Mouse (Mus musculus): ENCODE measurements around the gene Aspg. TPM values are rescaled to one million over a fixed set of nuclear protein-coding genes. Genes with fewer than 3 reads are reported as not detected.

The Aspg gene
- polyA plus RNA-seq, 1 experiment from 2014 or later: 11.8 TPM

- POLR2A ChIA-PET: no interaction called here
- TF ChIP-seq CTCF (IDR thresholded peaks at IDR 0.05): no peak
- DNase-seq (ENCODE audit: low read depth, low spot score): no peak
- no peak for ATAC-seq
- CTCF ChIA-PET: no interaction called here
- in situ Hi-C loops (cut with MboI; ENCODE audit: low pct_unique_long_range_greater_than_20kb): no loop called here
- peaks cover 2% of the 10 kb centered on the region for H3K27me3 ChIP-seq
These were observed 43.5 kb downstream of the Aspg start for GRCm38 (mm10) chr12:112150011-112150410.

- no peak for TF ChIP-seq CTCF (IDR thresholded peaks at IDR 0.05)
- ChIA-PET CTCF (no interaction called here), POLR2A (interaction anchor here (0.6 kb wide), 2 partner anchors 29 to 524 kb away, joined by 3 to 7 read pairs; no protein-coding TSS in a partner anchor)
- H3K27me3 ChIP-seq: no peaks in the 10 kb centered on the region
- ATAC-seq: peak; percentile 19
- in situ Hi-C loops (cut with MboI; ENCODE audit: low pct_unique_long_range_greater_than_20kb): no loop called here
- no peak for DNase-seq (ENCODE audit: low read depth, low spot score)
These were observed 44.9 kb downstream of the Aspg start for GRCm38 (mm10) chr12:112151244-112151979.

- CTCF ChIA-PET: no interaction called here
- H3K27me3 ChIP-seq: no peaks in the 10 kb centered on the region
- no peak for ATAC-seq
- POLR2A ChIA-PET: interaction anchor here (0.6 kb wide), 2 partner anchors 29 to 523 kb away, joined by 3 to 7 read pairs; no protein-coding TSS in a partner anchor
- DNase-seq (ENCODE audit: low read depth, low spot score): no peak
- TF ChIP-seq CTCF (IDR thresholded peaks at IDR 0.05): no peak
- in situ Hi-C loops (cut with MboI; ENCODE audit: low pct_unique_long_range_greater_than_20kb): no loop called here
These were observed 45.5 kb downstream of the Aspg start for GRCm38 (mm10) chr12:112151980-112152362.

GRCm38 (mm10) chr12:112153597-112153996 lies 47.1 kb downstream of the Aspg start:
- in situ Hi-C loops (cut with MboI; ENCODE audit: low pct_unique_long_range_greater_than_20kb): no loop called here
- no peak for TF ChIP-seq CTCF (IDR thresholded peaks at IDR 0.05)
- ATAC-seq (no peak), DNase-seq (ENCODE audit: low read depth, low spot score) (no peak)
- ChIA-PET CTCF (no interaction called here), POLR2A (no interaction called here)
- no peaks in the 10 kb centered on the region for H3K27me3 ChIP-seq

- CTCF ChIA-PET: interaction anchor here (0.9 to 1.6 kb wide), 2 partner anchors 8 to 11 kb away, joined by 3 read pairs; no protein-coding TSS in a partner anchor
- DNase-seq (ENCODE audit: low read depth, low spot score) (no peak), ATAC-seq (no peak)
- POLR2A ChIA-PET: no interaction called here
- H3K27me3 ChIP-seq: no peaks in the 10 kb centered on the region
- no peak for TF ChIP-seq CTCF (IDR thresholded peaks at IDR 0.05)
- in situ Hi-C loops (cut with MboI; ENCODE audit: low pct_unique_long_range_greater_than_20kb): no loop called here
These were observed 48.0 kb downstream of the Aspg start for GRCm38 (mm10) chr12:112154476-112154875.

GRCm38 (mm10) chr12:112155218-112156051 lies 49.0 kb downstream of the Aspg start:
- H3K27me3 ChIP-seq: no peaks in the 10 kb centered on the region
- peak; percentile 56 for ATAC-seq
- TF ChIP-seq CTCF (IDR thresholded peaks at IDR 0.05): no peak
- ChIA-PET POLR2A (no interaction called here), CTCF (interaction anchor here (1.6 kb wide), 1 partner anchor 9 kb away, joined by 3 read pairs; no protein-coding TSS in a partner anchor)
- DNase-seq (ENCODE audit: low read depth, low spot score): no peak
- in situ Hi-C loops (cut with MboI; ENCODE audit: low pct_unique_long_range_greater_than_20kb): no loop called here

- DNase-seq (ENCODE audit: low read depth, low spot score): no peak
- ChIA-PET POLR2A (no interaction called here), CTCF (no interaction called here)
- H3K27me3 ChIP-seq: no peaks in the 10 kb centered on the region
- no peak for TF ChIP-seq CTCF (IDR thresholded peaks at IDR 0.05)
- in situ Hi-C loops (cut with MboI; ENCODE audit: low pct_unique_long_range_greater_than_20kb): no loop called here
- no peak for ATAC-seq
These were observed 50.3 kb downstream of the Aspg start for GRCm38 (mm10) chr12:112156804-112157203.

GRCm38 (mm10) chr12:112158246-112158645 lies 51.8 kb downstream of the Aspg start:
- no peaks in the 10 kb centered on the region for H3K27me3 ChIP-seq
- ATAC-seq (no peak), DNase-seq (ENCODE audit: low read depth, low spot score) (no peak)
- CTCF ChIA-PET: no interaction called here
- POLR2A ChIA-PET: no interaction called here
- in situ Hi-C loops (cut with MboI; ENCODE audit: low pct_unique_long_range_greater_than_20kb): no loop called here
- no peak for TF ChIP-seq CTCF (IDR thresholded peaks at IDR 0.05)

GRCm38 (mm10) chr12:112158784-112159183 lies 52.3 kb downstream of the Aspg start:
- in situ Hi-C loops (cut with MboI; ENCODE audit: low pct_unique_long_range_greater_than_20kb): no loop called here
- no peaks in the 10 kb centered on the region for H3K27me3 ChIP-seq
- ATAC-seq (no peak), DNase-seq (ENCODE audit: low read depth, low spot score) (no peak)
- no peak for TF ChIP-seq CTCF (IDR thresholded peaks at IDR 0.05)
- CTCF ChIA-PET: no interaction called here
- POLR2A ChIA-PET: interaction anchor here (0.8 kb wide), 1 partner anchor 10 kb away, joined by 4 read pairs; no protein-coding TSS in a partner anchor

GRCm38 (mm10) chr12:112163981-112164839 lies 57.7 kb downstream of the Aspg start:
- ChIA-PET POLR2A (no interaction called here), CTCF (no interaction called here)
- DNase-seq (ENCODE audit: low read depth, low spot score) (no peak), ATAC-seq (no peak)
- in situ Hi-C loops (cut with MboI; ENCODE audit: low pct_unique_long_range_greater_than_20kb): no loop called here
- TF ChIP-seq CTCF (IDR thresholded peaks at IDR 0.05): no peak
- H3K27me3 ChIP-seq: no peaks in the 10 kb centered on the region

All from Patski (cell line).